Mouse (Mus musculus): Measurements from ENCODE around the gene Vmn1r111. TPM values are rescaled to one million over a fixed set of nuclear protein-coding genes. Genes with fewer than 3 reads are reported as not detected.

Vmn1r111 gene
- polyA plus RNA-seq (2015; fragmentation: Illumina TruSeq; extraction: RNeasy Lipid Tissue Mini Kit (QIAGEN cat#74804); ENCODE audit: insufficient read depth, low replicate concordance): not detected

GRCm38 (mm10) chr7:20703116-20703515 lies at the start of gene Vmn1r111:
Gene Vmn1r111 (minus strand): TSS chr7:20703216.

DNA sequence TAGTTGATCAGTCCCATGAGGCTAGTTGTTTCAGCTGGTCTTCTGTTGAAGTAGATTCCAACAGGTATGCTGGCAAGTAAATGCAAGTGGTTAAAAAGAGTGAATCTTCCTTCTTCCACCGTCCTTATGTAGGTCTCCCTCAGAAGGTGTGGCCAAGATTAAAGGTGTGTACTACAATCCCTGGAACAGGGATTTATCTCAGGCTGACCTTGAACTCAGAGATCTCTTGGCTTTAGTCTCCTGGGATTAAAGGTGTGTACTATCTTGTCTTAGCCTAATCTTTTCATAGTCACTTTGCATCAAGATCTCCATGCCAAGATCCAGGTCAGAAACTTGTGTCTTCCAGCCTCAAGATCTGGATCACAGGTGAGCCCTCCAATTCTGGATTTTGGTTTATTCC lies 27.5 kb upstream of the Vmn1r111 start, which contains the start of gene Gm10668:
Gene Gm10668 (minus strand): TSS at position 101 of the 400 bp plus-strand sequence.

GRCm38 (mm10) chr7:20668618-20669017 lies 34.4 kb downstream of the Vmn1r111 start, which contains the start of gene Vmn1r107:
Gene Vmn1r107 (plus strand): TSS chr7:20668918.

Other genes starting within 250 kb of the Vmn1r111 start
- gene Gm10670, start 228.3 kb downstream of the Vmn1r111 start, polyA plus RNA-seq (2015; fragmentation: Illumina TruSeq; extraction: RNeasy Lipid Tissue Mini Kit (QIAGEN cat#74804); ENCODE audit: insufficient read depth, low replicate concordance): not detected
- not detected for gene Vmn1r103, start 192.7 kb downstream of the Vmn1r111 start, polyA plus RNA-seq (2015; fragmentation: Illumina TruSeq; extraction: RNeasy Lipid Tissue Mini Kit (QIAGEN cat#74804); ENCODE audit: insufficient read depth, low replicate concordance)
- gene Vmn1r104, start 169.4 kb downstream of the Vmn1r111 start, polyA plus RNA-seq (2015; fragmentation: Illumina TruSeq; extraction: RNeasy Lipid Tissue Mini Kit (QIAGEN cat#74804); ENCODE audit: insufficient read depth, low replicate concordance): not detected
- not detected for gene Gm5726, start 157.5 kb downstream of the Vmn1r111 start, polyA plus RNA-seq (2015; fragmentation: Illumina TruSeq; extraction: RNeasy Lipid Tissue Mini Kit (QIAGEN cat#74804); ENCODE audit: insufficient read depth, low replicate concordance)
- not detected for gene Gm4141, start 127.0 kb downstream of the Vmn1r111 start, polyA plus RNA-seq (2015; fragmentation: Illumina TruSeq; extraction: RNeasy Lipid Tissue Mini Kit (QIAGEN cat#74804); ENCODE audit: insufficient read depth, low replicate concordance)
- gene Gm4513, start 104.2 kb downstream of the Vmn1r111 start, polyA plus RNA-seq (2015; fragmentation: Illumina TruSeq; extraction: RNeasy Lipid Tissue Mini Kit (QIAGEN cat#74804); ENCODE audit: insufficient read depth, low replicate concordance): not detected
- not detected for gene Vmn1r107, start 34.3 kb downstream of the Vmn1r111 start, polyA plus RNA-seq (2015; fragmentation: Illumina TruSeq; extraction: RNeasy Lipid Tissue Mini Kit (QIAGEN cat#74804); ENCODE audit: insufficient read depth, low replicate concordance)
- gene Gm10668, start 27.4 kb upstream of the Vmn1r111 start, polyA plus RNA-seq (2015; fragmentation: Illumina TruSeq; extraction: RNeasy Lipid Tissue Mini Kit (QIAGEN cat#74804); ENCODE audit: insufficient read depth, low replicate concordance): not detected
- gene Vmn1r112, start 68.0 kb upstream of the Vmn1r111 start, polyA plus RNA-seq (2015; fragmentation: Illumina TruSeq; extraction: RNeasy Lipid Tissue Mini Kit (QIAGEN cat#74804); ENCODE audit: insufficient read depth, low replicate concordance): not detected
- not detected for gene Vmn1r113, start 84.1 kb upstream of the Vmn1r111 start, polyA plus RNA-seq (2015; fragmentation: Illumina TruSeq; extraction: RNeasy Lipid Tissue Mini Kit (QIAGEN cat#74804); ENCODE audit: insufficient read depth, low replicate concordance)
- gene Vmn1r114, start 109.0 kb upstream of the Vmn1r111 start, polyA plus RNA-seq (2015; fragmentation: Illumina TruSeq; extraction: RNeasy Lipid Tissue Mini Kit (QIAGEN cat#74804); ENCODE audit: insufficient read depth, low replicate concordance): not detected
- not detected for gene Vmn1r115, start 141.8 kb upstream of the Vmn1r111 start, polyA plus RNA-seq (2015; fragmentation: Illumina TruSeq; extraction: RNeasy Lipid Tissue Mini Kit (QIAGEN cat#74804); ENCODE audit: insufficient read depth, low replicate concordance)
- not detected for gene Vmn1r116, start 169.0 kb upstream of the Vmn1r111 start, polyA plus RNA-seq (2015; fragmentation: Illumina TruSeq; extraction: RNeasy Lipid Tissue Mini Kit (QIAGEN cat#74804); ENCODE audit: insufficient read depth, low replicate concordance)
- gene Vmn1r117, start 180.9 kb upstream of the Vmn1r111 start, polyA plus RNA-seq (2015; fragmentation: Illumina TruSeq; extraction: RNeasy Lipid Tissue Mini Kit (QIAGEN cat#74804); ENCODE audit: insufficient read depth, low replicate concordance): not detected
- not detected for gene Vmn1r118, start 209.1 kb upstream of the Vmn1r111 start, polyA plus RNA-seq (2015; fragmentation: Illumina TruSeq; extraction: RNeasy Lipid Tissue Mini Kit (QIAGEN cat#74804); ENCODE audit: insufficient read depth, low replicate concordance)